Mouse (Mus musculus) thymus, adult 2 months (tissue): ENCODE results near the gene Serpina3i. TPM values are rescaled to one million over a fixed set of nuclear protein-coding genes. Genes with fewer than 3 reads are reported as not detected.

ENCODE experiments used
- DNase-seq: peaks from one replicate; pipeline ENCODE4 v3.0.0; 2021
- H3K27ac ChIP-seq: fragments of 200-500 bp; 2 replicates; pipeline ENCODE4 v1.5.1; 2012; ENCODE audit warnings: low read length, control low read depth; ENCODE audit not compliant: control insufficient read depth, insufficient read depth
- H3K27me3 ChIP-seq: fragments of 200-500 bp; 2 replicates; pipeline ENCODE4 v1.6.1; 2012; ENCODE audit warnings: mild to moderate bottlenecking, low read length, moderate library complexity, mixed read lengths; ENCODE audit not compliant: control insufficient read depth, insufficient read depth
- H3K36me3 ChIP-seq: fragments of 200-500 bp; 2 replicates; pipeline ENCODE4 v1.6.1; 2012; ENCODE audit warnings: mild to moderate bottlenecking, low read length, moderate library complexity; ENCODE audit not compliant: control insufficient read depth, insufficient read depth
- H3K4me1 ChIP-seq: fragments of 200-500 bp; replicated peaks from 2 replicates; pipeline ENCODE4 v1.6.1; 2012; ENCODE audit warnings: low read length; ENCODE audit not compliant: control insufficient read depth, insufficient read depth
- H3K4me3 ChIP-seq: fragments of 200-500 bp; 2 replicates; pipeline ENCODE4 v1.5.1; 2012; ENCODE audit warnings: mild to moderate bottlenecking, low read length, control low read depth, moderate library complexity; ENCODE audit not compliant: control insufficient read depth, insufficient read depth
- CTCF ChIP-seq: fragments of 200-500 bp; IDR thresholded peaks from 2 replicates; pipeline ENCODE4 v1.5.1; 2012; ENCODE audit warnings: mild to moderate bottlenecking, control low read depth, low read length, moderate library complexity, borderline replicate concordance; ENCODE audit not compliant: control insufficient read depth, poor library complexity, insufficient read depth; ENCODE audit errors: extremely low read depth
- POLR2A ChIP-seq: fragments of 200-500 bp; IDR thresholded peaks from 2 replicates; pipeline ENCODE4 v1.6.1; 2012; ENCODE audit warnings: mild to moderate bottlenecking, low read length, control low read depth, moderate library complexity; ENCODE audit not compliant: control insufficient read depth, poor library complexity, insufficient read depth; ENCODE audit errors: extremely low read depth
- WGBS: fragments of 180-500 bp; shearing (Covaris S2); methylation state at CpG from one replicate; pipeline ENCODE4 v1.1.7; 2018; 5-methylcytosine and 5-hydroxymethylcytosine counted together
- polyA plus RNA-seq: library from polyadenylated mRNA; depleted of rRNA; stranded (reverse); fragments of >200 nt; gene quantifications from 2 replicates; pipeline ENCODE4 v1.2.3, GENCODE M21; 2012

Gene Serpina3i
- polyA plus RNA-seq, 1 experiment: 8.8 TPM

- no peak for TF ChIP-seq CTCF
- H3K27me3 ChIP-seq: no peaks in the 10 kb centered on the region
- no peaks in the 10 kb centered on the region for H3K36me3 ChIP-seq
- no peak overlapping the region for H3K4me3 ChIP-seq
- DNase-seq: no peak
- H3K27ac ChIP-seq: no peak overlapping the region
- 78% methylated on average over 3 of the region's 3 CpGs for WGBS
- H3K4me1 ChIP-seq: no peaks in the 10 kb centered on the region
Observed at GRCm38 (mm10) chr12:104261041-104261440, 1.9 kb upstream of the Serpina3i start.

GRCm38 (mm10) chr12:104266374-104266773 lies 3.5 kb downstream of the Serpina3i start:
- Histone ChIP-seq H3K27ac (no peak overlapping the region), H3K27me3 (no peaks in the 10 kb centered on the region), H3K4me3 (no peak overlapping the region), H3K36me3 (no peaks in the 10 kb centered on the region), H3K4me1 (no peaks in the 10 kb centered on the region)
- 52% methylated on average over 3 of the region's 3 CpGs for WGBS
- DNase-seq: no peak
- TF ChIP-seq CTCF (no peak), POLR2A (no peak)

GRCm38 (mm10) chr12:104278216-104279055 lies 15.5 kb downstream of the Serpina3i start:
- H3K27me3 ChIP-seq: no peaks in the 10 kb centered on the region
- TF ChIP-seq POLR2A (no peak), CTCF (no peak)
- H3K4me3 ChIP-seq: no peak overlapping the region
- WGBS: 94% methylated on average over 18 of the region's 18 CpGs
- no peaks in the 10 kb centered on the region for H3K4me1 ChIP-seq
- no peak overlapping the region; the same call in 1 of the 2 replicates for H3K27ac ChIP-seq
- DNase-seq: no peak
- H3K36me3 ChIP-seq: no peaks in the 10 kb centered on the region

GRCm38 (mm10) chr12:104279056-104279435 lies 16.1 kb downstream of the Serpina3i start:
- no peak for TF ChIP-seq CTCF
- no peak for TF ChIP-seq POLR2A
- no peaks in the 10 kb centered on the region for H3K36me3 ChIP-seq
- WGBS: 75% methylated on average over 3 of the region's 3 CpGs

GRCm38 (mm10) chr12:104283380-104283779 lies 20.5 kb downstream of the Serpina3i start:
- Histone ChIP-seq H3K27me3 (no peaks in the 10 kb centered on the region), H3K4me3 (no peak overlapping the region), H3K36me3 (no peaks in the 10 kb centered on the region), H3K4me1 (no peaks in the 10 kb centered on the region), H3K27ac (no peak overlapping the region)
- WGBS: 96% methylated on average over 11 of the region's 11 CpGs
- DNase-seq: no peak
- TF ChIP-seq POLR2A: no peak
- TF ChIP-seq CTCF: no peak

More at GRCm38 (mm10) chr12:104279056-104279435, 16.1 kb downstream of the Serpina3i start:
- no peak for DNase-seq
- no peaks in the 10 kb centered on the region for H3K4me1 ChIP-seq
- H3K27ac ChIP-seq: no peak overlapping the region
- no peaks in the 10 kb centered on the region for H3K27me3 ChIP-seq
- no peak overlapping the region for H3K4me3 ChIP-seq

GRCm38 (mm10) chr12:104288336-104288735 lies 25.4 kb downstream of the Serpina3i start:
- TF ChIP-seq CTCF (no peak), POLR2A (no peak)
- Histone ChIP-seq H3K27me3 (no peaks in the 10 kb centered on the region), H3K36me3 (no peaks in the 10 kb centered on the region), H3K27ac (no peak overlapping the region), H3K4me1 (no peaks in the 10 kb centered on the region), H3K4me3 (no peak overlapping the region)
- DNase-seq: no peak
